Mouse (Mus musculus): ENCODE data around the gene Myo1a. TPM values are rescaled to one million over a fixed set of nuclear protein-coding genes. Genes with fewer than 3 reads are reported as not detected.

Gene Myo1a
- total RNA-seq, 2 experiments from 2014 or later: 0.59 to 1.1 TPM

DNA sequence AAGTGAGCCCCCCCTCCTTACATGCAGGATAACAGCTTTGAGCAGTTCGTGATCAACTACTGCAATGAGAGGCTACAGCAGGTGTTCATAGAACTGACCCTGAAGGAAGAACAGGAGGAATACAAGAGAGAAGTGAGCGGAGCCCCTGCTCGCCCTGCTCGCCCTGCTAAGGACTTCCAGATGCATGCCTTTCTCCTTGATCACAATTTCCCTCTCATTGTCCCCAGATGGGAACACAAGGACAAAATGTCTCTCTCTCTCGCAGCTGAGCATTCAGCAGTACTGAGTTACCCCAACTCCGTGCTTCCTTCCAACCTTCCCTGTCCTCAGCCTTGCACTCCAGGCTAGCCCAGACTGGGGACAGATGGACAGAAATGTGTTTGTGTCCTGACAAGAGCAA lies 7.8 kb downstream of the Myo1a start:
- Histone ChIP-seq H3K4me3 (no peak overlapping the region), H3K27ac (no peak overlapping the region)
- no peak for TF ChIP-seq CTCF (conservative IDR thresholded peaks at IDR 0.05)
- DNase-seq (ENCODE audit: low spot score in 2 of 2): no peak

DNA sequence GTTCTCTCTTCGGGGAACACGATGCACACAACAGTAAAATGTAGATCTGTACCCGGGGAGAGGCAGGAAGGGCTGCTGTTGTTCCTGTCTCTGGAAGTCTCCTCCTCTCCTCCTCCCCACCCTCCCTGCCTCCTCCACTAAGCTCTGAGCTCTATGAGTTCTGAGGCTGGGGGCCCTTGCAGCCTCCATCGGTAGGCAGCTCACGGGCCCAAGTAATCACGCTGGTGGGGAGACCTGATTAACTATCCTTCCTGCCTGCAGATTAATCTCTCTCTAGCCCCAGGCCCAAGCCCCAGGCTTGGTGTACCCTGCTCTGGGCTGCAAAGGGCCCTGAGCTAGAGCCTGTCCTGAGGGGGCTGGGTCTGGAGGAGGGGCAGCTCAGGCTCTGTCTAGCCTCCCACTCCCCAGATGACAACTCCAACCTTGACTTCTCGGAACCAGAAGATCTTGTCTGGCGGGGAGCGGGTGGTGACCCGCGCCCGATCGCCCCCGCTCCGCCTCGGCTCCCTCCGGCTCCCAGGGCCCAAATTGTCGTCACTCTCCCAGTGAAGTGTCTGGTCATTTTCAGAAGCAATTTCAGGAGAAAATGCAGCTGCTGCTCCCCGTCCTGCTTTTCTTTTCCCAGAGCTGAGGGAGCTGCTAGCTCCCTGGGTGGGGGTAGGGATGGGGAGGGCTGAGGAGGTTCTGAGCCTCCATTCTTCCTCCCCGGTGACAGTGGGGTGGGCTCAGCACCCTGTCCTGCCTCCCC lies 16.9 kb downstream of the Myo1a start:
- H3K27ac ChIP-seq: peak overlapping the region; percentile 83
- peak in 1 of 2 experiments; percentile 32 for DNase-seq (ENCODE audit: low spot score in 2 of 2)
- TF ChIP-seq CTCF (conservative IDR thresholded peaks at IDR 0.05): no peak
- H3K4me3 ChIP-seq: peak overlapping the region; percentile 22; the same call in 1 of the 2 replicates

DNA sequence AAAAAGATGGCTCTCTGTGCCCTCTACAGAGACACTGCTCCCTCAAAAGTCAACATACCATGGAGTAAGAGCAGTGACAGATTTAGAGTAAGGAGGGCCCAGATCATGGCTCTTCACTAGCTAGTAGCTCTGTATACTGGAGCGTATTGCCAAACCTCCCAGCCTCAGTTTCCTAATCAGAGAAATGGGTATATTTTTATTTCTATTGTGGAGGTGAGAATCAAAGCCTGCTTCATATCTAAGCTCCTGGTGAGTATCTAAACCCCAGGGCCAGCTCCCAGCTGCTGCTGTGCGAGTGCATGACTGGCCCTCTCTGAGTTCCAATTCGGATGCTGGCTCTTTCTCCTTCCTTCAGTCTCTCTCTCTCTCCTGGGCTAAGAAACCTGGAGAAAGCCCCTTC lies 19.2 kb downstream of the Myo1a start, which contains the start of gene Tac2:
Gene Tac2 (plus strand): TSS at position 301 of the 400 bp plus-strand sequence.
- DNase-seq (ENCODE audit: low spot score in 2 of 2): no peak
- Histone ChIP-seq H3K4me3 (no peak within 1 kb of the TSS), H3K27ac (no peak within 1 kb of the TSS)
- TF ChIP-seq CTCF (conservative IDR thresholded peaks at IDR 0.05): no peak

DNA sequence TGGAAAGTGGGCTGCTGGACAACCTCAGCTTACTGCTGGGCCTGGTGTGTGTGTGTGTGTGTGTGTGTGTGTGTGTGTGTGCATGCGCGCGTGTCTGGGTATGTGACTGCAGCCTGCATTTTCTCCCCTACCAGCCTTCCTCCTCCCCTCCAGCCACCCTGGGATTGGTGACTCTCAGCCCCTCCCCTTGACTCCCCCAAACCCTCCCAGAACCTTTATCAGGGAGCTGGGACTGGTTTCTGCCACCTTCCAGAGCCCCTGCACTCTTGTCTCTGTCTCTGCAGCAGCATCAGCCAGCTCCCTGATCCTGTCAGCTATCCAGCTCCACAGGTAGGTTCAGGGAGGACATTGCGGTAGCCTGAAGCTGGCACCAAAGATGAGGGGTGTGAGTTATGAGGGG lies 20.2 kb downstream of the Myo1a start:
- DNase-seq (ENCODE audit: low spot score in 2 of 2): no peak
- H3K27ac ChIP-seq: no peak overlapping the region
- TF ChIP-seq CTCF (conservative IDR thresholded peaks at IDR 0.05): no peak
- no peak overlapping the region for H3K4me3 ChIP-seq

DNA sequence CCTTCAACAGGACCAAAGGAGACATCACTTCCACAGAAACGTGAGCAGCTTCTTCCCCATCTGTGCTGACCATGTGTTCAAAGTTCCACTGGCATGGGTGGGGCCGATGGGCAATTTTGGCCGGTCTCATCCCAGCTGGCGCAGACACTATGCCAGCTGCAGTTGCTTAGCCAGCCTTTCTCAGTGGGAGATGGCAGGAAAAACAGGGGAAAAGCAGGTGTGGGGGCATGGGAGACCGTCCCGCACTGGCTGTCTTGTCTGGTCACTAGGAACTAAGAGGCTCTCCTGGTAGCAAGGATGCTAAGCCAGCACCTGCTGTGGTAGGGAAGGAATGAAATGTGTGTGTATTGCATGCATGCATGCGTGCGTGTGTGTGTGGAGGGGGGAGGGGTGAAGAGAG lies 23.5 kb downstream of the Myo1a start:
- Histone ChIP-seq H3K27ac (no peak overlapping the region), H3K4me3 (no peak overlapping the region)
- TF ChIP-seq CTCF (conservative IDR thresholded peaks at IDR 0.05): no peak
- no peak for DNase-seq (ENCODE audit: low spot score in 2 of 2)

DNA sequence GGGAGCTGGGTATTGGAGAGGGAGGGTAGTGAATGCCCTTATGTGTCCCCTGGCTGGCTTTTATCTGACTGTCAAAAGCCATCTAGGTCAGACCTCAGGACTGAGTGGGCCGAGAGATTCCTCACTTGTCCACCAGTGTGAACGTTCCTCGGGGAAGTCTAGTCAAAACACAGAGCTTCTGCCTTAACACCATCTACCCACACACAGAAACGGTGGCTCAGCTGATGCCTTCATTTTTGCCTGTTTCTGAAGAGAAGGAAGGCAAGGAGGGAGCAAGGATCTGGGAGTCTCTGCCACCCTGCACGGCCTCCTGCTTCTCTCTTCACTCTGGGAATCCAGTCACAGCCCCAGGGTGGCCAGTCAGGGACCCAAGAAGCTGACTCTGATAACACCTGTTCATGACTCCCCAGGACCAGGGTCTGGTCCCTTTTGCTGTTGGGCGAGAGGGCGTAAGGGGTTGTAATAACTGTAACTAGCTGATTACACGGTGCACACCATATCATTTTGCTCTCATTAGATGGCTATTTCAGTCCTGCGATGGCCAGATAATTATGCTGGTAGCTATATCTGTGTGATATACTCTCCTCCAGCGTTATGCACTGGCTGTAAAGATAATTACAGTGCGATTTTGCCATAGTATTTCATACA lies 25.4 kb downstream of the Myo1a start:
- DNase-seq (ENCODE audit: low spot score in 2 of 2): no peak
- H3K27ac ChIP-seq: no peak overlapping the region
- H3K4me3 ChIP-seq: no peak overlapping the region
- TF ChIP-seq CTCF (conservative IDR thresholded peaks at IDR 0.05): no peak

DNA sequence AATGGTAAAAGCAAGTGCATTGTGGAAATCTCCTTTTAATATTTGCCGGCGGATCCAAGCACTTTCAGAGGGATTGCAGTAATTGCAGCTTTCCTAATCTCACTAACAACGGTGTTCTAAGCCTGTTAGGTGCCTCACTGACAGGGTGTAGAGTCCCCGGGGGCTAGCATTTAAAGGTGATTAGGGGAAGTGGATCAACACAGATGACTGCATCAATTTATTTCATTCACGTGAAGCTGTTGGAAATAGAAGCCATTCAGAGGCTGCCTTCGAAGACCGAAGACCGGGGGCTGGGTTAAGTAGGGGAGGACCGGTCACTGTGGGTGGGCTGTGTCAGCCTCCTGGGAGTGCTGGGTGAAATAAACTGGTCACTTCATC lies 26.0 kb downstream of the Myo1a start:
- no peak for DNase-seq (ENCODE audit: low spot score in 2 of 2)
- no peak for TF ChIP-seq CTCF (conservative IDR thresholded peaks at IDR 0.05)
- no peak overlapping the region for H3K27ac ChIP-seq
- no peak overlapping the region for H3K4me3 ChIP-seq

DNA sequence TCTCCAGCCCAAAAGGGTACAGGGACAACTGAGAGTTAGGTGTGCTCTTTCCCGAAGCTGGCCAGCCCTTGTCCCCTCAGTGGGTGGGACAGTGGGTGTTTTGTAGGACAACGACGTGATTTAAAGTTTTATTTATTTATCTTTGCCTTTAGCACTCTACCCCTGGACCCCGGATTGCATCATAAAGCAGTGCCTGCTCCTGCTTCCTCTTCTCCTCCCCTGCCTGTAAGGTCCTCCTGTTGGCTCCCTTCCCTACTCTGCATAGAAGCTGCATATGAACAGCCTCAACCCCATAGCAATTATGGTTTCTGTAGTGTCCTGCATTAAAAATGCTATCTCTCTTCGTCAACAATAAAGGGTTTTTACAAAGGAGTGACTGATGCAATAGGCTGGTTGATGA lies 26.4 kb downstream of the Myo1a start:
- no peak overlapping the region for H3K27ac ChIP-seq
- no peak for DNase-seq (ENCODE audit: low spot score in 2 of 2)
- no peak for TF ChIP-seq CTCF (conservative IDR thresholded peaks at IDR 0.05)

DNA sequence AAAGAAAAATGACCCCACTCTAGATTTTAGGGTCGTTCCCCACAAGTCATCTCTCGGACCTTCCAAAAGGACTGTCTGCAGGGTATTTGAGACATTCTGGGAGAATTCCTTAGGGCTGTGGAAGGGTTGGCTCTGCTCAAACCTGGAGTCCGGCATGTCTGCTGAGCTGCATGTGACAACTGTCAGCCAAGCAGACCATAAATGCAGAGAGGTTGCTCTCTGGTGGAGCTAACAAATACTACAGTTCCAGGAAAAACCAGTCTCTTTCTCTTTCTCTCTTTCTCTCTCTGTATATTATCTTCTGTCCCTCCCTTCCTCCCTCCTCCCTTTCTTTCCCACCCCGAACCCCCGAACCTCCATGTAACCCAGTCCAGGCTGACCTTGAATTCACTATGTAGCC lies 29.5 kb downstream of the Myo1a start:
- H3K27ac ChIP-seq: no peak overlapping the region
- peak; percentile 78 for TF ChIP-seq CTCF (conservative IDR thresholded peaks at IDR 0.05)
- peak in 1 of 2 experiments; percentile 35 for DNase-seq (ENCODE audit: low spot score in 2 of 2)
- H3K4me3 ChIP-seq: no peak overlapping the region

More for the DNA sequence above, 26.4 kb downstream of the Myo1a start:
- no peak overlapping the region for H3K4me3 ChIP-seq

DNA sequence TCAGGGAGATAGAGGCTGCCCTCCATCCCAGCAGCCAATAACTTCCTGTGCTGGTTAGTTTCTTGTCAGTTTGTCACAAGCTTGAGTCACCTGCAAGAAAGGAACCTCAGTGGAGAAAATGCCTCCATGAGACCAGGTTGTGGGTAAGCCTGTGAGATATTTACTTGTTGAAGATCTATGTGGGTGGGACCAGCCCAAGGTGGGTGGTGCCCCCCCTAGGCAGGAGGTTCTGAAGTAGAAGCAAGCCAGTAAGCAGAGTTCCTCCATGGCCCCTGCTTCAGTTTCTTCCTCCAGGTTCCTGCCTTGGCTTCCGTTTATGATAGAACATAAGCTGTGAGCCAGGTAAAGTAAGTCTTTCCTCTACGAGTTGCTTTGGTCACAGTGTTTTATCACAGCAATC lies 31.3 kb downstream of the Myo1a start:
- no peak for DNase-seq (ENCODE audit: low spot score in 2 of 2)
- no peak overlapping the region for H3K27ac ChIP-seq
- H3K4me3 ChIP-seq: no peak overlapping the region
- no peak for TF ChIP-seq CTCF (conservative IDR thresholded peaks at IDR 0.05)

DNA sequence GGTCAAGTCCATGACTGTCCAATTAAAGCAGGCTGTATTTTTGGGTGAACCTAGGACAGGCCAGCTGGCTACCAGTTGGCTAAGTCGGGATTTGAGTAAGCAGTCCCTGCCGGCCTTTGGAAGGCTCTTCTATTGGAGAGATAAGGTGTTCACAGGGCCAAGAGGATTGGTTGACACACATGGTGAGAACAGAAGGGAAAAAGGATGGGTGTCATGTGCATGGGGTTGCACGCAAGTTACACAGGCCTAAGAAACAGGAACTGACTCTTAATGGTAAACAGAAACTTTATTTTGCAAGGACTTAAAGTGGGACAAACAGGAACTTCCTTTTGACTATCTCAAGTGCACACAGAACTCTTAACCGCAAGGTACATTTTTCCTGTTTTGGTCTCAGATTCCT lies 31.9 kb downstream of the Myo1a start:
- TF ChIP-seq CTCF (conservative IDR thresholded peaks at IDR 0.05): no peak
- H3K4me3 ChIP-seq: no peak overlapping the region
- DNase-seq (ENCODE audit: low spot score in 2 of 2): no peak
- no peak overlapping the region for H3K27ac ChIP-seq

DNA sequence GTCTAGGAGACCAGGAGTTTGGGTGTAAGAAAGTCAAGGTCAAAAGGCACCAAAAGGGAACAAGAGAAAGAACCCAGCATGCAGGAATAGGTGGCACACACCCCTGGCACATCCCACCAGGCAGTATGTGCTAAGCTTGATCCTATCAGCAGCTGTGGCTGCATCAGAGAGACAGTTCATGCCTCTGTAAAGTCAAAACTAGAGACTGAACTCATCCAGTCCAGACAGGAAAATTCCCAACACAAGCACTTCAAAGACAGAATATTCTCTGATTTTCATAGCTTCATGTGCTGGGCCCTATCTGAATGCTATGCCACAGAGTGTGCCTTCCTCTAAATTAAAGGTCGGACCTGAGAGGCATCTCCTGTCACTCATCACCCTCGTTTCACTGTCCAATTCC lies 32.6 kb downstream of the Myo1a start:
- H3K27ac ChIP-seq: no peak overlapping the region
- TF ChIP-seq CTCF (conservative IDR thresholded peaks at IDR 0.05): no peak
- DNase-seq (ENCODE audit: low spot score in 2 of 2): no peak
- no peak overlapping the region for H3K4me3 ChIP-seq

DNA sequence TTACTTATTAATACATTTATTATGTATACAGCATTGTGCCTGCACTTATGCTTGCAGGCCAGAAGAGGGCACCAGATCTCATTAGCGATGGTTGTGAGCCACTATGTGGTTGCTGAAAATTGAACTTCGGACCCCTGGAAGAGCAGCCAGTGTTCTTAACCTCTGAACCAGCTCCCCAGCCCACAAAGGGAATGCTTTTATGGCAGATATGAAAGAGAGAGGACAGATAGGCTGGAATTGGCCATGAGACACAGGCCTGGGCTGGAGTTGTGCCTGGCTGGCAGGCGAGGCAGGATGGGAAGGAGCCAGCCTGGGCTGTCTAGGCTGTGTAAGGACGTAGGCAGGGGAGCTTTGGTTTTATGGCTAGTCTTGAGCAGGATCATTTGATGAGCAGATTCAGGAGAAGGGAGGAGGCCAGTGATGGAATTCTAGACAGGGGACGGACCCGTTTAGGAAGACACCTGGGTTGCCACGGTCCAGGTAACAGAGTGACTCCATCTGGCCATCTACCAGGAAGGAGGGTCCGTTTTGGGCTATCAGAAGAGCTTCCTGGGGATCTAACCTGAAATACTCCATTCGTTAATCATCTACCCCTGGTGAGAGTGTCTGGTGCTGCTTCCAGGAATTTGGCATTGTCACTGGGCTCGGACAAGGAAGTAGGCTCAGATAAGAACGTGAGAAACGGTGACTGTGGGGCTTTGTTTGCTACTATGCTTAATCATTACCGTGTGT lies 33.3 kb downstream of the Myo1a start:
- TF ChIP-seq CTCF (conservative IDR thresholded peaks at IDR 0.05): peak; percentile 82
- no peak for DNase-seq (ENCODE audit: low spot score in 2 of 2)
- Histone ChIP-seq H3K27ac (no peak overlapping the region), H3K4me3 (no peak overlapping the region)

All from layer of hippocampus, adult 2 months (tissue).